Mouse (Mus musculus) brain, adult 2 months (tissue): ENCODE results near the gene Hoxa7.

Source experiments
- DNase-seq: peaks from one replicate; pipeline ENCODE4 v3.0.0; 2011; ENCODE audit warnings: low read depth, low spot score

Hoxa7 gene

GRCm38 (mm10) chr6:52213119-52213986, 8.3 kb downstream of the Hoxa7 start, which contains the start of the genes Hoxa3 and Gm28308:
Gene Hoxa3, minus strand, starts transcription at chr6:52213336.
Gene Gm28308, minus strand, starts transcription at chr6:52213339.
- DNase-seq = no peak

GRCm38 (mm10) chr6:52212556-52213118, 9.0 kb downstream of the Hoxa7 start:
- no peak for DNase-seq

- no peak for DNase-seq
Measured at GRCm38 (mm10) chr6:52211961-52212360, 9.7 kb downstream of the Hoxa7 start.

DNA sequence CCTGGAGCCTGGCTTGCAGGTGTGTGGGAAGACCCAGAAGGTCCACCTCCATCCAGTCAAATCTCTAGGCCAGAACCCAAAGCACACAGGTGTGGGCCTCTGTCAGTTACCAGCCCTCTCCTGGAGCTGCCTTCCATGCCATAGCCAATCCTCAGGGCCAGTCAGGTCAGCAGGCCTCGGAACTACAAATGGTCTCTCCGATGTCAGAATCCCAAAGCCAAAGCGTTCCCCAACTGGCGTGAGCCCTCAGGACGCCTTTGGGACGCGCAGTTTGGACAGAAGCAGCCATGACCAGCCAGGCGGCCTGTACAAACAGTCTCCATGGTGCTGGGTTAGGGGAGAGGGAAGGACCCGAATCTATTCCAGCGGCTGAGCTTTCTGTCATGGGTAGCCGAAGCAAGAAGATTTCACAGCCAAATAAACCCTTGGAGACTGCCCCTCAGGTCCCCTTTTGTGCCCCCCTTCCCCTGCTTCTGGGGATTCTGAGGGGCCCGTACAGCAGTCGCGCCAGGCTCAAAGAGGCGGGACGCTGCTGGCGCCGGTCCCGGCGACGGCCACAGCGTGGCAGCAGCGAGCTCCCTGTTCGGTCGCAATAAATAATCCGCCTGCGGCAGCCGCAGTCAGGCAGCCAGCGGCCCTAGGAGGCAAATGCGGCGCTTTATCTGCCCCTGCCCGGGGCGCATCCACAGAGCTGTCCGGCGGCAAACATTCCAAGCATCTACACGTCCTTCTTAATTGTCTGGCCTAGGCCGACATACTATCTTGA, 10.3 kb downstream of the Hoxa7 start:
- peak; percentile 61 for DNase-seq

GRCm38 (mm10) chr6:52209685-52210046, 12.0 kb downstream of the Hoxa7 start:
- DNase-seq = no peak

- no peak for DNase-seq
Measured at GRCm38 (mm10) chr6:52208868-52209684, 12.6 kb downstream of the Hoxa7 start.

GRCm38 (mm10) chr6:52208072-52208867, 13.4 kb downstream of the Hoxa7 start, which contains the start of gene Hoxa6:
Gene Hoxa6, minus strand, starts transcription at chr6:52208722.
- no peak for DNase-seq

DNA sequence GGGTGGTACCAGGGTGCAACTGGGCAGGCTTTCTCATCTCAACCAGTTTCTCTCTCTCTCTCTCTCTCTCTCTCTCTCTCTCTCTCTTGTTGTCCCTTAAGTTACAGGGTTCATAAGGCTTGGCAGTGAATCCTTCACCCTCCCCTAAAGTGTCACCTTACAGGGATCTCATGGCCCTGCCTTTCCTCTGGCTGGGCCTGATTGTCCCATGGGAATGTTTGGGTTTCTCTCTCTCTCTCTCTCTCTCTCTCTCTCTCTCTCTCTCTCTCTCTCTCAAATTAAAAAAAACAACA, 14.0 kb downstream of the Hoxa7 start:
- no peak for DNase-seq

GRCm38 (mm10) chr6:52206882-52207683, 14.6 kb downstream of the Hoxa7 start:
- no peak for DNase-seq

DNA sequence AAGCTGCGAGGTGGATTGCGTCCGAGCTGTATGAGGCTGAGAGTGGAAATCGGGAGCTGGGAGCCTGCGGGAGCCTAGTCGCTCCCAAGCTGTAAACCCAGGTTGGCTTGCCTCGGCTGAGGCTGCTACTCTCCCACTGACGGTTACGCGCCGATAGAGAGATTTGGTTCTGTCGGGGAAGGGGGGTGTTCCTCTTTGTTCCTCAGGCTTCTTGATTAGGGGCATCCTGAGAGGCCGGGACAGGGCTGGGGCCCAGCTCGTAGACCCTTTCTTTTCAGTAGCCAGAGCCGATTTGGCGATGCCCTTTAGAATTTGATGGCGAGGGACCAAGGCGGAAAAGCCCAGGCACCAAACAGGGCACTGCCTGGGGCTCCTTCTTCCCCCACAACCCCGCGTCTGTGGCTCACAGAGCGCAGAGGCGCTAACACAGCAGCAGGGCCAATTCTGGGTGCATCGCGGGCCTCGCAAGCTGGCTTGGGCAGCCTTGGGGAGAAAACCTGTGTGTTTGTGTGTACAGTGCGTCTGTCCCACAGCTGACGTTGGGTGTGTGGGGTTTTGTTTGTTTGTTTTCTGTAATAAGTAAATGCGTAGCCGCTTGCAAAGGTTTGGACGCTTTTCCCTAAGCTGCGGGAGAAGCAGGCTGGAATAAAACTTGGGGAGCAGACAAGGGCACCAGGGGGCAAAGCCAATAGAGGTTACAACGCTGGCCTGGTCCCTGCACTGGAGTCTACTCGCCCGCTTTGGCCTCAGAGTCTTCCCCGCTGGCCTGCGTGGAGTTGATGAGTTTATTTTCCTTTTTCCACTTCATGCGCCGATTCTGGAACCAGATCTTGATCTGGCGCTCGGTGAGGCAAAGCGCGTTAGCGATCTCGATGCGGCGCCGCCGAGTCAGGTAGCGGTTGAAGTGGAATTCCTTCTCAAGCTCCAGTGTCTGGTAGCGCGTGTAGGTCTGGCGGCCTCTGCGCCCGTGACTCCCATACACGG, 15.7 kb downstream of the Hoxa7 start:
- DNase-seq = no peak

DNA sequence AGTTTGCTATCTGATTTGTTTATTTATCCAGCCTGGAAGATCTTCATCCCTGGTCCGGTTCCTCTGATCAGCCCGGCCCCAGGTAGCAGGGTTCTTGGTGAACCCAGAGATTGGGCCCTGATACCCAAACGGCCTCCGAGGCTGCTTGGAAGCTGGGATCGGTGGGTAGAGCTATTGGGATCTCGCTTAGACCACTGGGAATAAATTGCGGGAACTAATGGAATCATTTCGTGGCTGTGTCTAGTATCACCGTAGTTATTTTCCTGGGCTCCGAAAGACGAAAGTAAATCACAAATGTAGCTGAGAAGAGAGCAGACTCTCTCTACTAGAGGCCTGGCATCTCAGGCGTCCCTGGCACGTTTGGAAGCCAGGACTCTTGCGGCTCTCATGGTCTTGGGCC, 16.4 kb downstream of the Hoxa7 start:
- DNase-seq = no peak

DNA sequence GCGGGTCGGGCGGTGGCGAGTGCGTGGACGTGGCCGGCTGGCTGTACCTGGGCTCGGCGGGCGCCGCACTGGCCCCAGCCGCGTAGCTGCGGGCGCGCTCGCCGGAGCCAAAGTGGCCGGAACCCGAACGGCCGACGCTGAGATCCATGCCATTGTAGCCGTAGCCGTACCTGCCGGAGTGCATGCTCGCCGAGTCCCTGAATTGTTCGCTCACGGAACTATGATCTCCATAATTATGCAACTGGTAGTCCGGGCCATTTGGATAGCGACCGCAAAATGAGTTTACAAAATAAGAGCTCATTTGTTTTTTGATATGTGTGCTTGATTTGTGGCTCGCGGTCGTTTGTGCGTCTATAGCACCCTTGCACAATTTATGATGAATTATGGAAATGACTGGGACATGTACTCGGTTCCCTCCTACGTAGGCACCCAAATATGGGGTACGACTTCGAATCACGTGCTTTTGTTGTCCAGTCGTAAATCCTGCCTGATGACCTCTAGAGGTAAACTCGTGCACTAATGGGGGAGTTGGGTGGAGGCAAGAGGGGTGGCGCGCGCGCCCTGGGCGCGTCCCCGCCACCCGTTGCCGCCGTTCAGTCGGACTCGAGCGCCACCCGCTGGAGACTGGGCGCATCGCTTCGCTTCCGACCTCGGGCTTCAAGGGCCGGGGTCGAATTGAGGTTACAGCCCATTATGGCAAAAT, 17.5 kb downstream of the Hoxa7 start, which contains the start of gene Hoxa5:
Hoxa5 (minus strand) TSS at position 538 of the 703 bp plus-strand sequence.
- DNase-seq = peak; percentile 31

- DNase-seq = no peak
Measured at GRCm38 (mm10) chr6:52203371-52204049, 18.1 kb downstream of the Hoxa7 start.

DNA sequence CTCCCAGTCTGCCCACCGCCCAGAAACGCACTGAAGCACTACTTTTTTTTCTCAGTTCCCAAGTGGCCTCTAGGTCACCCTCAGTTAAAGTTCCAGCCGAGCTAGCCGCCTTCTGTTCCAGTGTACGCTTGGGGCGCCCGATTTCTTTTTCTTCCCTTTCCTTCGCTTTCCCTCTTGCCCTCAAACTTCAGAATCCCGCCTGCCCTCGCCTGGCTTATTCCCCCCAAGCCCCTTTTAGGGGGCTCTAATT, 18.6 kb downstream of the Hoxa7 start:
- DNase-seq = no peak

GRCm38 (mm10) chr6:52202362-52203120, 19.1 kb downstream of the Hoxa7 start:
- no peak for DNase-seq

DNA sequence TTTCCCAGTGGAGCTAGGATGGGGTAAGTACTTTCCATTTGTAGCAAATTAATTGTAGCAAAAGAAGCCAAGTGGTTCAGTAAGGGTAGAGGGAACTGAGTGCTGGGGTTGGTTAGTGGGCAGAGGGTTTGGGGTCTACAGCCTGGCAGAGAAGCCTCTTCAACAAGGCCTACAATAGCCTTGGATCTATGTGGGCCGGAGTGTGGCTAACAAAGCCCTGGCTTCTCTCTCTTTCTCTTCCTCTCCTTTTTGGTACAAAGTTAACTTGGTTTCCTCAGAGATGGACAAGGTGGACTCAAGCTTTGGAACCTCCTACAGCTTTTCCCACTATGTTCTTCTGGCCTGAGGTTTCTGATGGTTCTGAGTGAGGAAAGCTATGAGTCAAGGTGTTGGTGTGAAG, 20.4 kb downstream of the Hoxa7 start:
- DNase-seq = no peak

GRCm38 (mm10) chr6:52200751-52201250, 20.9 kb downstream of the Hoxa7 start:
- DNase-seq = no peak
